Mouse (Mus musculus) heart, adult 2 months (tissue): Measurements from ENCODE around the gene Zfp568.

ENCODE experiments used
- CTCF ChIP-seq: fragments of 200-600 bp; IDR thresholded peaks from 2 replicates; pipeline ENCODE4 v1.8.1; 2022; ENCODE audit warnings: antibody characterized with exemption, mild to moderate bottlenecking, moderate library complexity
- EP300 ChIP-seq: fragments of 200-500 bp; IDR thresholded peaks from 2 replicates; pipeline ENCODE4 v1.6.1; 2011; ENCODE audit warnings: low read depth, low read length, control low read depth; ENCODE audit not compliant: insufficient read depth

GRCm38 (mm10) chr7:29959004-29959403 is 24.8 kb upstream of the Zfp568 start:
- TF ChIP-seq EP300 (no peak), CTCF (no peak)
